Mouse (Mus musculus) lung, embryonic 14.5 days (tissue): ENCODE measurements around the gene Tpcn1. TPM values are rescaled to one million over a fixed set of nuclear protein-coding genes. Genes with fewer than 3 reads are reported as not detected.
A peak's percentile ranks its signal among the peaks of the same experiment; 100 is the strongest.

ENCODE experiments used
- ATAC-seq: fragments of 200-750 bp; cut with Nextera tagmentation; 2 replicates; pipeline ENCODE4 v1.8.0; 2017; ENCODE audit warnings: mild to moderate bottlenecking, moderate TSS enrichment, moderate library complexity; ENCODE audit not compliant: insufficient read depth
- DNase-seq: peaks from one replicate; pipeline ENCODE4 v3.0.0-alpha.2; 2015
- H3K27ac ChIP-seq: fragments of 300-500 bp; sonication (generic); 2 replicates; pipeline ENCODE4 v1.5.1; 2014; ENCODE audit warnings: low read depth, mild to moderate bottlenecking, moderate library complexity
- H3K27me3 ChIP-seq: fragments of 300-500 bp; sonication (generic); 2 replicates; pipeline ENCODE4 v1.6.1; 2014; ENCODE audit warnings: low read length, control low read depth; ENCODE audit not compliant: insufficient read depth
- H3K36me3 ChIP-seq: fragments of 300-500 bp; sonication (generic); 2 replicates; pipeline ENCODE4 v1.6.1; 2014; ENCODE audit warnings: control low read depth; ENCODE audit not compliant: insufficient read depth
- H3K4me1 ChIP-seq: fragments of 300-500 bp; sonication (generic); 2 replicates; pipeline ENCODE4 v1.6.1; 2014; ENCODE audit warnings: antibody characterized with exemption, control low read depth; ENCODE audit not compliant: insufficient read depth
- H3K4me2 ChIP-seq: fragments of 300-500 bp; sonication (generic); 2 replicates; pipeline ENCODE4 v1.6.1; 2014; ENCODE audit warnings: mild to moderate bottlenecking
- H3K4me3 ChIP-seq: fragments of 300-500 bp; sonication (generic); 2 replicates; pipeline ENCODE4 v1.5.1; 2014; ENCODE audit warnings: low read depth, low read length
- H3K9ac ChIP-seq: fragments of 300-500 bp; sonication (generic); 2 replicates; pipeline ENCODE4 v1.6.1; 2014
- H3K9me3 ChIP-seq: fragments of 300-500 bp; sonication (generic); 2 replicates; pipeline ENCODE4 v1.6.1; 2016; ENCODE audit warnings: low read depth, low read length, control low read depth
- CTCF ChIP-seq: IDR thresholded peaks from 2 replicates; pipeline ENCODE4 v1.5.1; 2016; ENCODE audit warnings: antibody characterized with exemption, low read depth
- WGBS: fragments of 180-500 bp; shearing (Covaris S2); extraction: QIAGEN DNeasy Blood & Tissue Kit; methylation state at CpG from one replicate; pipeline ENCODE4 v1.1.7; 2014; 5-methylcytosine and 5-hydroxymethylcytosine counted together
- polyA plus RNA-seq: library from polyadenylated mRNA; unstranded; fragments of >200 nt; fragmentation: Nextera tagmentation; extraction: Ambion mirVana; gene quantifications from 2 replicates; pipeline ENCODE4 v1.2.1, GENCODE M21; 2014

Tpcn1 gene
- polyA plus RNA-seq, 1 experiment from 2014 or later, result 16.5 TPM

DNA sequence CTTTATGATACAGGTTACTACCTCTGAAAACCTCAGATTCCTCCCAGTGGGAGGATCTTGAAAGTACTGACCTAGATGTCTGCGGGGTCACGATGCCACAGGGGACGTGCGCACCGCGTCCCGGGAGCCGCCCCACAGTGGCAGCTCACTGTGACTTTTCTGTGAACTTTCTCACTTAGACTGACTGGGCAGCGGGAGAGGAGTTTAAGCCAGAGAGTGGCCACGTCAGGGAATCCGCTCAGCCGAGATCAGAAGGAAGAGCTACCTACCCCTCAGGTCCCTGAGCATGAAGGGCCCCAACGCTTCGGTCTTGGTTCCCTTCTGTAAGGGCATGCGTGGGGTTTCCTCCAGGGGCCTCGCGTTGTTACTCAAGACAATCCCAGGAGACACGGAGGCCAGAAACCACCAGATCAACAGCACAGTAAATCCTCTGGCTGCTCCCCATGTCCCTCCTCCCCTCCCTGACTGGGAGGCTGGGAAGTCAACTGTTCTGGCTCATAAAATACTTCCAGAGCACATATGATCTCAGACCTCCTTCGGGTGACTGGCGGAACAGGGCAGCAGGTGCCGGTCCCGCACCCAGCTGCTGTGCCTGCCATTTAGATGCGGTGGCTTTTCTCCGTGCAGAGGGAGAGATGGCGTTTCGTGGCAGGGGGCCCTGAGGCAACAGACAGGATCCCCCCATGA, 9.1 kb downstream of the Tpcn1 start:
- Histone ChIP-seq H3K9me3 (no peaks in the 10 kb centered on the region), H3K36me3 (peaks cover 35% of the 10 kb centered on the region), H3K4me2 (peak overlapping the region; percentile 25; the same call in 1 of the 2 replicates), H3K27me3 (no peaks in the 10 kb centered on the region), H3K4me1 (peaks cover 21% of the 10 kb centered on the region), H3K27ac (peak overlapping the region; percentile 44), H3K4me3 (no peak overlapping the region), H3K9ac (no peak overlapping the region)
- peak; percentile 49 for DNase-seq
- 43% methylated on average over 26 of the region's 26 CpGs for WGBS
- no peak for TF ChIP-seq CTCF
- no peak for ATAC-seq

DNA sequence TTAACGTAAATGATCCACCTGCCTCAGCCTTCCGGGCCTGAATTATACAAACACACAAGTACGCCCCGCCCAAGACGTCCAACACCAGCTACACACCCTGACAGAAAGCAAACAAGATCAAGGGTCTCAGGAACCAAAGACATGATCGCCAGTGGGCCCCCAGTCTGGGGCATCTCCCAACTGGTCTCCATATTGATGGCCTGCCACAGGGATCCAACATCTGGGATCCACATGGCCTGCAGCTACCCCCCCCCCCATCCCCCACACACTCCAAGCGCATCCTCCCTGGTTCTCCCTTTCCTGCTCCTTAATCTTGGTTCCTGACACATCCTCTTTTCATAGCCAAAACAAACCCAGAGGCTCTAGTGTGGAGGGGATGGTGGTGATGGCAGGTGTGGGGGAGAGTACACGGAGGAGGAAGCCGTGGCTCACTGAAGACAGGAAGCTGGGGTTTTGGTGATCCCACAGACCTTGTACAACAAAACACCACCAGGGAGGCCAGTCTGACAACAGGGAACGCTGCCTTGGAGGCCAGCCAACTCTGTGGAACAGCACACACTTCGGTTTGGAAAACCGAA, 9.9 kb downstream of the Tpcn1 start:
- peak; percentile 82 for DNase-seq
- Histone ChIP-seq H3K4me2 (peak overlapping the region; percentile 25; the same call in 1 of the 2 replicates), H3K4me1 (peaks cover 21% of the 10 kb centered on the region), H3K4me3 (no peak overlapping the region), H3K36me3 (peaks cover 31% of the 10 kb centered on the region; the same call in 1 of the 2 replicates), H3K27me3 (no peaks in the 10 kb centered on the region), H3K9ac (no peak overlapping the region), H3K27ac (peak overlapping the region; percentile 44; the same call in 1 of the 2 replicates), H3K9me3 (no peaks in the 10 kb centered on the region)
- peak; percentile 57; the same call in 1 of the 2 replicates for ATAC-seq
- 14% methylated on average over 12 of the region's 12 CpGs for WGBS
- TF ChIP-seq CTCF, result no peak

DNA sequence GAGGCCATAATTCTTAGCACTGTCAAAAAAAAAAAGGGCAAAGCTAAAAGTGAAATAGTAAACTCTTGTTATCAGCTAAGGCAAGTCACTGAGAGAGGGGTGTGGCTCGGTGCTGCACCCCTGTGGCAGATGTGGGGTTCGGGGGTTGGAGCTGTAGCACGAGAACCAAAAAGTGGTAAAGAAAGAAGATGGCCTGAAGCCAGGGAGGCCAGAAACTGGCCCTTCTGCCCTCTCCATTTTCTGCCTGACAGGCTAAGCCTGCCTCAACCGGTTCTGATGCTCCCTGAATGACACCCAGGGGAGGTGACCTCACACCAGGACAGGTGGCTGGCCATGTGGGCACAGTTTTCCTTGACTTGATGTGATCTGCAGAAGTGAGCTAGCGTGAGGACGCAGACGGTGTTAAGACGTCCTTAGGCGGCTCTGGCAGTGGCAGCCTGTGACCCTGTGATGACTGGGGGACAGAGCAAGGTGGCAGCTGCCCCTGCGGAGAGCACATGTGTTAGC, 10.5 kb downstream of the Tpcn1 start:
- DNase-seq (no peak), ATAC-seq (0 out of 2 replicates have a peak, but pooled peaks have one; percentile 16)
- WGBS, result 32% methylated on average over 10 of the region's 10 CpGs
- peak; percentile 34; the same call in 1 of the 2 replicates for TF ChIP-seq CTCF
- no peak overlapping the region for H3K4me3 ChIP-seq
- H3K4me1 ChIP-seq, result peaks cover 21% of the 10 kb centered on the region
- H3K9me3 ChIP-seq, result no peaks in the 10 kb centered on the region
- no peaks in the 10 kb centered on the region for H3K27me3 ChIP-seq
- H3K27ac ChIP-seq, result peak overlapping the region; percentile 42; the same call in 1 of the 2 replicates
- H3K9ac ChIP-seq, result no peak overlapping the region
- H3K36me3 ChIP-seq, result peaks cover 26% of the 10 kb centered on the region; the same call in 1 of the 2 replicates
- no peak overlapping the region for H3K4me2 ChIP-seq

DNA sequence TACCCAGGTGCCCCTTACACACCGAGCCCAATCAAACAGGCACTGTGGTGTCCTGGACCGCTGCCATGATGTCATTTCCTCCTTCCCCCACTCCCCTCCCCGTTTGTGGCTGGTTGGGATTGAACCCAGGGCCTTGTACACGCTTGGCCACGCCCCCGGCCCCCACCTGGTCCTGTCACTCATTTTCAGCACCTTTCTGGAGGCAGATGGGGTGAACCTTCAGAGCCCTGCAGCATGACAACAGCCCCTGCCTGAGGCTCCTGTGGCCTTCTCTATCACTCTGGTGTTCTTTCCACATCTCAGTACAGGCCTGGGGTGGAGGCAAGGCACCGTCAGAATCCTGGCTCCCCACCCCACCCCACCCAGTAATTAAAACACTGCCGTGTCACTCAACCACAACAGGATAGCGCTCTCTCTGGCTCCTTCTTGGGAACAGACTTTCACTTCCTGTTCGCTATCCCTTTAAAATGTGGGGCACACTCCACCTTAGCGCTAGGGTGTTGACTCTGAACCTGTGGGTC, 11.6 kb downstream of the Tpcn1 start:
- Histone ChIP-seq H3K27me3 (no peaks in the 10 kb centered on the region), H3K4me3 (no peak overlapping the region), H3K4me2 (no peak overlapping the region), H3K27ac (no peak overlapping the region), H3K36me3 (peaks cover 19% of the 10 kb centered on the region; the same call in 1 of the 2 replicates), H3K9ac (no peak overlapping the region), H3K9me3 (no peaks in the 10 kb centered on the region), H3K4me1 (peaks cover 21% of the 10 kb centered on the region)
- TF ChIP-seq CTCF, result no peak
- ATAC-seq (no peak), DNase-seq (no peak)
- 66% methylated on average over 11 of the region's 11 CpGs for WGBS

DNA sequence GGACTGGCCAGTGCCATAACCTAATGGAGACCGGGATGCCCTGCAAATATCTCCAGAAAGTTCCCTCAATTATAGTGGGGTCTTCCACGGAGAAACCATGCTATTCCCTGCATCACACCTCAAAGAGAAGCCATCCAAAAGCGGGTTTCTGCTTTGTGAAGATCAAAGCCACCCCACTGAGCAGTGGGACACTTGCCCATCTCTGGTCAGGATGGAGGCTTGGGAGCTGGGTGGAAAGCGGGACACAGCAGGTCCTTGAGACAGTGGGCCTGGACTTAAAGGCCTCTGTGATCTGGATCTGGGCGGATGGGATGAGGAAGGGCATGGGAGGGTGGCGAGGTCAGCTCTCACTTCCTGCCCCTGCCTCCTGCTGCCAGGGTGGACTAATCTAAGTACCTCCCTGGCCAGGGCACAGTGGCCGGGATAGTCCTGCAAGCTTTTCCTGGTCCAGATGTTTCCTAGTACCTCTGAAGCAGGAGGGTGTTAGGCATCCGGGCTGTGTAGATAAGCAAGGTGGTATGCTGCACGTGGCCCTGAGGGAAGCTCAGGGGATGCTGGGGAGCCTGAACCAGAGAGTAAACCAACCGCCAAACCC, 13.9 kb downstream of the Tpcn1 start:
- no peak overlapping the region for H3K4me2 ChIP-seq
- ATAC-seq (no peak), DNase-seq (no peak)
- H3K9ac ChIP-seq, result no peak overlapping the region
- H3K27me3 ChIP-seq, result no peaks in the 10 kb centered on the region
- 65% methylated on average over 10 of the region's 10 CpGs for WGBS
- no peaks in the 10 kb centered on the region for H3K9me3 ChIP-seq
- no peak overlapping the region for H3K4me3 ChIP-seq
- no peak for TF ChIP-seq CTCF
- H3K36me3 ChIP-seq, result 0 out of 2 replicates have a peak, but pooled peaks cover 9% of the 10 kb centered on the region
- peaks cover 40% of the 10 kb centered on the region for H3K4me1 ChIP-seq
- H3K27ac ChIP-seq, result no peak overlapping the region

DNA sequence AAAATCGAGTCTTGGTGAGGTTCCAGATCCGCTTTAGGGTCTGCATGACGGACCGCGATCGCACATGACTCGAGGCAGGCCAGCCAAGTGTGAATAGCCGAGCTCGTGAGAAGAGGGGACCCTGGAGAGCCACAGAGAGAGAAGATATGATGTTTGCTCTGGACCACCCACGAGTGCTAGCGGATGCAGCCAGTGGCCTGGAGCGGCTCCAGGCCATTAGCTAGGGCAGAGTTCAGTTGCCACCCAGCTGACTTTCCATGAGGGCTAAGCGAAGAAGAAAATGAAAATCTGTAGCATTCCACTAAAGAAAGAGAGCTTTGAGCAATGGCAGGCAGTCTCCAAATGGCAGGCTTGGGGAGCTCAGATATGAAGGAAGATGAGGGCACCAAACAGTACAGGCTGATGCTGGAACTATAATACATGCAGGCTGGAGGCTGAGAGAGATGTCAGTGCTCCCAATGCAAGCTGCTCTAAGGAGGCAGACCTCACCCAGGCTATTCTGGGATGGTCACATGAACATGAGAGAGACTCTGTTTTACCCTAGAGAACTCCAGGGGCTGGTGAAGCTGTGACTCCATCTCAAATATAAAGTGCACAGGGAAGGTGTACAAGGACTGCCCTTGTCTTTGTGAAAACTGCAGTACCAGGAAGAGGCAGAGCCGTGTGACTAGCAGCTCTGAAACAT, 17.3 kb downstream of the Tpcn1 start:
- WGBS, result 35% methylated on average over 14 of the region's 14 CpGs
- TF ChIP-seq CTCF, result no peak
- Histone ChIP-seq H3K27me3 (no peaks in the 10 kb centered on the region), H3K9me3 (no peaks in the 10 kb centered on the region), H3K9ac (no peak overlapping the region), H3K36me3 (peaks cover 8% of the 10 kb centered on the region; the same call in 1 of the 2 replicates), H3K4me1 (peaks cover 47% of the 10 kb centered on the region), H3K4me3 (no peak overlapping the region), H3K27ac (peak overlapping the region; percentile 80), H3K4me2 (no peak overlapping the region)
- ATAC-seq (peak; percentile 59), DNase-seq (peak; percentile 88)
